Mouse (Mus musculus): ENCODE results near the gene Tex19.1. TPM values are rescaled to one million over a fixed set of nuclear protein-coding genes. Genes with fewer than 3 reads are reported as not detected.

Gene Tex19.1
- polyA plus RNA-seq, 1 experiment: not detected

GRCm38 (mm10) chr11:121137682-121138081, 8.3 kb upstream of the Tex19.1 start:
- no peak overlapping the region for H3K27ac ChIP-seq (ENCODE audit: insufficient read depth, low read length)
- no peak overlapping the region for H3K4me3 ChIP-seq (ENCODE audit: insufficient read depth, low read length)
- no peaks in the 10 kb centered on the region for H3K4me1 ChIP-seq (ENCODE audit: control insufficient read depth, insufficient read depth, low read length)
- TF ChIP-seq POLR2A (IDR thresholded peaks at IDR 0.05; ENCODE audit: low read depth, low read length) (no peak), CTCF (IDR thresholded peaks at IDR 0.05; ENCODE audit: borderline replicate concordance, insufficient read depth, low read length) (no peak)

- no peak overlapping the region for H3K4me3 ChIP-seq (ENCODE audit: insufficient read depth, low read length)
- H3K27ac ChIP-seq (ENCODE audit: insufficient read depth, low read length): no peak overlapping the region
- TF ChIP-seq CTCF (IDR thresholded peaks at IDR 0.05; ENCODE audit: borderline replicate concordance, insufficient read depth, low read length) (no peak), POLR2A (IDR thresholded peaks at IDR 0.05; ENCODE audit: low read depth, low read length) (no peak)
- no peaks in the 10 kb centered on the region for H3K4me1 ChIP-seq (ENCODE audit: control insufficient read depth, insufficient read depth, low read length)
Measured at GRCm38 (mm10) chr11:121138732-121139131, 7.2 kb upstream of the Tex19.1 start.

- TF ChIP-seq POLR2A (IDR thresholded peaks at IDR 0.05; ENCODE audit: low read depth, low read length): no peak
- no peak for TF ChIP-seq CTCF (IDR thresholded peaks at IDR 0.05; ENCODE audit: borderline replicate concordance, insufficient read depth, low read length)
- Histone ChIP-seq H3K4me1 (ENCODE audit: control insufficient read depth, insufficient read depth, low read length) (no peaks in the 10 kb centered on the region), H3K4me3 (ENCODE audit: insufficient read depth, low read length) (no peak overlapping the region), H3K27ac (ENCODE audit: insufficient read depth, low read length) (no peak overlapping the region)
Measured at GRCm38 (mm10) chr11:121143325-121144015, 2.5 kb upstream of the Tex19.1 start.

GRCm38 (mm10) chr11:121148193-121148592, 2.2 kb downstream of the Tex19.1 start:
- no peak overlapping the region for H3K27ac ChIP-seq (ENCODE audit: insufficient read depth, low read length)
- no peaks in the 10 kb centered on the region for H3K4me1 ChIP-seq (ENCODE audit: control insufficient read depth, insufficient read depth, low read length)
- no peak overlapping the region for H3K4me3 ChIP-seq (ENCODE audit: insufficient read depth, low read length)

GRCm38 (mm10) chr11:121154203-121154602, 8.3 kb downstream of the Tex19.1 start:
- no peak overlapping the region for H3K27ac ChIP-seq (ENCODE audit: insufficient read depth, low read length)
- H3K4me3 ChIP-seq (ENCODE audit: insufficient read depth, low read length): no peak overlapping the region
- TF ChIP-seq POLR2A (IDR thresholded peaks at IDR 0.05; ENCODE audit: low read depth, low read length) (no peak), CTCF (IDR thresholded peaks at IDR 0.05; ENCODE audit: borderline replicate concordance, insufficient read depth, low read length) (no peak)
- H3K4me1 ChIP-seq (ENCODE audit: control insufficient read depth, insufficient read depth, low read length): no peaks in the 10 kb centered on the region

More at GRCm38 (mm10) chr11:121148193-121148592, 2.2 kb downstream of the Tex19.1 start:
- TF ChIP-seq POLR2A (IDR thresholded peaks at IDR 0.05; ENCODE audit: low read depth, low read length) (no peak), CTCF (IDR thresholded peaks at IDR 0.05; ENCODE audit: borderline replicate concordance, insufficient read depth, low read length) (no peak)

GRCm38 (mm10) chr11:121156411-121156891, 10.5 kb downstream of the Tex19.1 start:
- TF ChIP-seq POLR2A (IDR thresholded peaks at IDR 0.05; ENCODE audit: low read depth, low read length) (no peak), CTCF (IDR thresholded peaks at IDR 0.05; ENCODE audit: borderline replicate concordance, insufficient read depth, low read length) (no peak)
- no peak overlapping the region for H3K27ac ChIP-seq (ENCODE audit: insufficient read depth, low read length)
- no peak overlapping the region for H3K4me3 ChIP-seq (ENCODE audit: insufficient read depth, low read length)
- H3K4me1 ChIP-seq (ENCODE audit: control insufficient read depth, insufficient read depth, low read length): no peaks in the 10 kb centered on the region

GRCm38 (mm10) chr11:121159971-121160370, 14.0 kb downstream of the Tex19.1 start, which contains the start of gene Uts2r:
TSS of gene Uts2r (plus strand) at chr11:121160271.
- TF ChIP-seq CTCF (IDR thresholded peaks at IDR 0.05; ENCODE audit: borderline replicate concordance, insufficient read depth, low read length) (no peak), POLR2A (IDR thresholded peaks at IDR 0.05; ENCODE audit: low read depth, low read length) (no peak)
- no peak within 1 kb of the TSS for H3K27ac ChIP-seq (ENCODE audit: insufficient read depth, low read length)
- no peaks in the 10 kb centered on the region for H3K4me1 ChIP-seq (ENCODE audit: control insufficient read depth, insufficient read depth, low read length)
- no peak within 1 kb of the TSS for H3K4me3 ChIP-seq (ENCODE audit: insufficient read depth, low read length)

- Histone ChIP-seq H3K27ac (ENCODE audit: insufficient read depth, low read length) (no peak overlapping the region), H3K4me1 (ENCODE audit: control insufficient read depth, insufficient read depth, low read length) (no peaks in the 10 kb centered on the region), H3K4me3 (ENCODE audit: insufficient read depth, low read length) (no peak overlapping the region)
- no peak for TF ChIP-seq CTCF (IDR thresholded peaks at IDR 0.05; ENCODE audit: borderline replicate concordance, insufficient read depth, low read length)
- no peak for TF ChIP-seq POLR2A (IDR thresholded peaks at IDR 0.05; ENCODE audit: low read depth, low read length)
Measured at GRCm38 (mm10) chr11:121160636-121161346, 14.8 kb downstream of the Tex19.1 start.

- TF ChIP-seq POLR2A (IDR thresholded peaks at IDR 0.05; ENCODE audit: low read depth, low read length): no peak
- TF ChIP-seq CTCF (IDR thresholded peaks at IDR 0.05; ENCODE audit: borderline replicate concordance, insufficient read depth, low read length): no peak
- H3K4me3 ChIP-seq (ENCODE audit: insufficient read depth, low read length): no peak overlapping the region
- H3K27ac ChIP-seq (ENCODE audit: insufficient read depth, low read length): no peak overlapping the region
- H3K4me1 ChIP-seq (ENCODE audit: control insufficient read depth, insufficient read depth, low read length): no peaks in the 10 kb centered on the region
Measured at GRCm38 (mm10) chr11:121163751-121164150, 17.8 kb downstream of the Tex19.1 start.

GRCm38 (mm10) chr11:121173203-121173602, 27.3 kb downstream of the Tex19.1 start:
- no peak overlapping the region for H3K27ac ChIP-seq (ENCODE audit: insufficient read depth, low read length)
- no peak for TF ChIP-seq CTCF (IDR thresholded peaks at IDR 0.05; ENCODE audit: borderline replicate concordance, insufficient read depth, low read length)
- no peak for TF ChIP-seq POLR2A (IDR thresholded peaks at IDR 0.05; ENCODE audit: low read depth, low read length)
- no peak overlapping the region for H3K4me3 ChIP-seq (ENCODE audit: insufficient read depth, low read length)
- H3K4me1 ChIP-seq (ENCODE audit: control insufficient read depth, insufficient read depth, low read length): no peaks in the 10 kb centered on the region
